Comparison of ENCODE assay signal across 19 mouse cellular contexts in genomic region chr9:103067651-103068050, GRCm38 (mm10). TPM values are rescaled to one million over a fixed set of nuclear protein-coding genes. Genes with fewer than 3 reads are reported as not detected.
DNase-seq lines count a peak whose midpoint lies in the region; ATAC-seq and TF ChIP-seq lines count a peak whose summit lies in the region.
"Had no signal": no experiment of that assay in that cellular context is flagged by ENCODE, and none has a peak within 500 bp of the region (broad histone marks: within the 10 kb centered on the region; RNA-seq: fewer than 3 reads in every experiment).

No protein-coding gene starts in this region.

- no peak overlapping the region for H3K4me3 ChIP-seq in hindbrain, embryonic 15.5 days
- no peak overlapping the region for H3K4me3 ChIP-seq in hindbrain, embryonic 13.5 days
- H3K4me3 ChIP-seq: heart, embryonic 15.5 days; limb, embryonic 10.5 days; midbrain, embryonic 10.5 days; neural tube, embryonic 13.5 days; stomach, embryonic 15.5 days had no signal

- 78% methylated on average over 11 of the region's 11 CpGs for WGBS in hindbrain, embryonic 15.5 days
- 89% methylated on average over 11 of the region's 11 CpGs for WGBS in hindbrain, embryonic 13.5 days

- no peaks in the 10 kb centered on the region for H3K9me3 ChIP-seq in hindbrain, embryonic 15.5 days
- no peaks in the 10 kb centered on the region for H3K9me3 ChIP-seq in hindbrain, embryonic 13.5 days
- H3K9me3 ChIP-seq: heart, embryonic 15.5 days; limb, embryonic 10.5 days; midbrain, embryonic 10.5 days; neural tube, embryonic 13.5 days; stomach, embryonic 15.5 days had no signal

- H3K36me3 ChIP-seq in hindbrain, embryonic 15.5 days, result no peaks in the 10 kb centered on the region
- no peaks in the 10 kb centered on the region for H3K36me3 ChIP-seq in hindbrain, embryonic 13.5 days
- H3K36me3 ChIP-seq: heart, embryonic 15.5 days; limb, embryonic 10.5 days; midbrain, embryonic 10.5 days; neural tube, embryonic 13.5 days; stomach, embryonic 15.5 days had no signal

- TF ChIP-seq POLR2A in brain, embryonic 14.5 days (IDR thresholded peaks at IDR 0.05; ENCODE audit: borderline replicate concordance, extremely low read depth, insufficient read depth, insufficient read length, poor library complexity, severe bottlenecking), result no peak

- peak; percentile 55 for DNase-seq in brain, embryonic 14.5 days (ENCODE audit: low read depth)
- peak; percentile 73 for DNase-seq in cerebellum, adult 11-12 months
- peak; percentile 72 to 73 for DNase-seq in cerebellum, postnatal 25 days
- no peak for DNase-seq in adrenal gland, postnatal 25 days
- DNase-seq in left cerebral cortex, adult 8-10 months (ENCODE audit: low spot score in 2 of 2), result no peak
- DNase-seq: kidney, adult 11 months; kidney, postnatal 14 days; lung, adult 2 months; lung, postnatal 4 days; right cerebral cortex, postnatal 14 days; thymus, adult 2 months had no signal

- TF ChIP-seq CTCF in brain, embryonic 14.5 days (IDR thresholded peaks at IDR 0.05; ENCODE audit: borderline replicate concordance, extremely low read depth, insufficient read depth, insufficient read length), result no peak

- no peak overlapping the region for H3K9ac ChIP-seq in hindbrain, embryonic 15.5 days
- no peak overlapping the region for H3K9ac ChIP-seq in hindbrain, embryonic 13.5 days
- H3K9ac ChIP-seq: heart, embryonic 15.5 days; neural tube, embryonic 13.5 days; stomach, embryonic 15.5 days had no signal

- H3K27me3 ChIP-seq in hindbrain, embryonic 15.5 days, result no peaks in the 10 kb centered on the region
- H3K27me3 ChIP-seq in hindbrain, embryonic 13.5 days, result no peaks in the 10 kb centered on the region
- H3K27me3 ChIP-seq: heart, embryonic 15.5 days; neural tube, embryonic 13.5 days; stomach, embryonic 15.5 days had no signal

- no peak overlapping the region for H3K4me2 ChIP-seq in hindbrain, embryonic 15.5 days
- no peak overlapping the region for H3K4me2 ChIP-seq in hindbrain, embryonic 13.5 days
- H3K4me2 ChIP-seq: heart, embryonic 15.5 days; liver, embryonic 11.5 days; neural tube, embryonic 13.5 days; stomach, embryonic 15.5 days had no signal

- H3K27ac ChIP-seq in hindbrain, embryonic 15.5 days (replicated peaks), result peak overlapping the region; percentile 31
- H3K27ac ChIP-seq in hindbrain, embryonic 13.5 days, result no peak overlapping the region
- H3K27ac ChIP-seq: heart, embryonic 15.5 days; limb, embryonic 10.5 days; midbrain, embryonic 10.5 days; neural tube, embryonic 13.5 days; stomach, embryonic 15.5 days had no signal

- peak; percentile 63; the same call in 1 of the 2 replicates for ATAC-seq in hindbrain, embryonic 15.5 days (ENCODE audit: low FRiP score, low read depth)
- no peak for ATAC-seq in hindbrain, embryonic 13.5 days (ENCODE audit: low FRiP score)

- peaks cover 4% of the 10 kb centered on the region; the same call in 1 of the 2 replicates for H3K4me1 ChIP-seq in hindbrain, embryonic 15.5 days (replicated peaks)
- H3K4me1 ChIP-seq in hindbrain, embryonic 13.5 days (replicated peaks), result no peaks in the 10 kb centered on the region
- H3K4me1 ChIP-seq: midbrain, embryonic 10.5 days; neural tube, embryonic 13.5 days; stomach, embryonic 15.5 days had no signal

RNA-seq across cellular contexts. Expression of gene Rab6b, which starts 43.9 kb away (rescaled TPM):
- polyA plus RNA-seq in hindbrain, embryonic 15.5 days (2015; fragmentation: Nextera tagmentation; extraction: Ambion mirVana), result 111 and 126 TPM in 2 replicates
- polyA plus RNA-seq in hindbrain, embryonic 13.5 days (2015; fragmentation: Nextera tagmentation; extraction: Ambion mirVana), result 80.2 and 83.1 TPM in 2 replicates
- polyA plus RNA-seq in brain, embryonic 14.5 days (2012; rRNA removed), result 54.5 and 125 TPM in 2 replicates
- total RNA-seq in adrenal gland, postnatal 25 days (2021), result 2.1 TPM in 2 replicates
- 100 to 1,000 TPM; 503 to 577 (median 528) TPM for total RNA-seq in left cerebral cortex, adult 8-10 months (2022)

Comparison
In these comparisons a context has a peak if more than half of its experiments do, and no peak if none do; other contexts are left out.
1. DNase-seq: peak in brain, embryonic 14.5 days (single experiment), cerebellum, adult 11-12 months (single experiment) and cerebellum, postnatal 25 days (2 of 2); none in adrenal gland, postnatal 25 days (single experiment) and left cerebral cortex, adult 8-10 months (0 of 2).